Mouse (Mus musculus) C2C12 (cell line): ENCODE measurements around the gene Cmtr2. TPM values are rescaled to one million over a fixed set of nuclear protein-coding genes. Genes with fewer than 3 reads are reported as not detected.

ENCODE experiments used
- H3K27me3 ChIP-seq: one replicate; pipeline ENCODE4 v1.6.1; 2011; ENCODE audit not compliant: control insufficient read depth, insufficient read depth, insufficient read length
- H3K36me3 ChIP-seq: one replicate; pipeline ENCODE4 v1.6.1; 2011; ENCODE audit not compliant: control insufficient read depth, insufficient read depth
- H3K4me3 ChIP-seq: one replicate; pipeline ENCODE4 v1.5.1; 2011; ENCODE audit warnings: mild to moderate bottlenecking, control low read depth; ENCODE audit not compliant: poor library complexity, insufficient read depth, severe bottlenecking
- H3K79me2 ChIP-seq: one replicate; pipeline ENCODE4 v1.6.1; 2011; ENCODE audit not compliant: control insufficient read depth, insufficient read depth
- H3K79me3 ChIP-seq: one replicate; pipeline ENCODE4 v1.6.1; 2011; ENCODE audit warnings: low read depth, control low read depth
- H3ac ChIP-seq: one replicate; pipeline ENCODE3; 2011; ENCODE audit warnings: low read depth; ENCODE audit not compliant: control insufficient read depth, insufficient read length
- CEBPB ChIP-seq: IDR thresholded peaks from one replicate; pipeline ENCODE4 v1.6.1; 2011; ENCODE audit warnings: low read depth, mild to moderate bottlenecking, control low read depth, moderate library complexity
- CTCF ChIP-seq: IDR thresholded peaks from one replicate; pipeline ENCODE4 v1.5.1; 2011; ENCODE audit not compliant: control insufficient read depth, insufficient read depth, insufficient read length
- FOSL1 ChIP-seq: IDR thresholded peaks from one replicate; pipeline ENCODE4 v1.8.0; 2011; ENCODE audit warnings: mild to moderate bottlenecking, low read length; ENCODE audit not compliant: poor library complexity, insufficient read depth, severe bottlenecking
- MAX ChIP-seq: IDR thresholded peaks from one replicate; pipeline ENCODE4 v1.6.1; 2011; ENCODE audit warnings: mild to moderate bottlenecking, control low read depth
- MYOD1 ChIP-seq: IDR thresholded peaks from one replicate; pipeline ENCODE4 v1.6.1; 2011; ENCODE audit warnings: low read depth; ENCODE audit not compliant: control insufficient read depth, insufficient read length
- MYOG ChIP-seq: IDR thresholded peaks from one replicate; pipeline ENCODE4 v1.6.1; 2011; ENCODE audit not compliant: control insufficient read depth, insufficient read length; ENCODE audit errors: extremely low read depth
- USF1 ChIP-seq: IDR thresholded peaks from one replicate; pipeline ENCODE4 v1.6.1; 2011; ENCODE audit warnings: low read depth, mild to moderate bottlenecking, control low read depth, moderate library complexity
- polyA plus RNA-seq: library from polyadenylated mRNA; unstranded; fragments of >200 nt; fragmentation: generic; extraction: Trizol; gene quantifications from one replicate; pipeline ENCODE4 v1.2.1, GENCODE M21; 2012; ENCODE audit warnings: missing spikeins

Gene Cmtr2
- polyA plus RNA-seq, 1 experiment = 4.6 TPM

DNA sequence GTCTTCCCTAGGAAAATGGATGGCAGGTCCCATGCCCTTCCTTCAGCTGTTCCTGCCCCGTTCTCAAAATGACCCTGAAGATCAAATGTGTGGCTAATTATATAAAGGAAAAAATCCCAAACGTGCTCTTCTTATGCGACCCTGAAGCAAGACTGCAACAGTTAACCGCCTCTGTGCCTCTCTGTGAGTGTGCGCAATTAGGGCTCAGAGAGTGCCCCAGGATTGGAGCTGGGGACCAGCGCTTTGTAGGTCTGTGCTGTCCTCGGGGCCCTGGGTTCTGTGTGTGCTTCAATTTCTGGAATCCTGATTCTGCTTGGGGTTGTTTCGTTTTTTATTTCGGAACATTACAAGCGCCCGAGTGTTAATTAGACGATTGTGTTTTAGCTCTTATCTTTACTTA is 51.8 kb downstream of the Cmtr2 start:
- Histone ChIP-seq H3K79me2 (no peaks in the 10 kb centered on the region), H3K4me3 (no peak overlapping the region), H3K27me3 (peaks cover 21% of the 10 kb centered on the region), H3ac (no peak overlapping the region), H3K36me3 (no peaks in the 10 kb centered on the region), H3K79me3 (no peaks in the 10 kb centered on the region)
- TF ChIP-seq USF1 = no peak
- no peak for TF ChIP-seq MYOG
- no peak for TF ChIP-seq CTCF
- TF ChIP-seq FOSL1 = no peak
- no peak for TF ChIP-seq CEBPB
- TF ChIP-seq MAX = no peak
- TF ChIP-seq MYOD1 = no peak

DNA sequence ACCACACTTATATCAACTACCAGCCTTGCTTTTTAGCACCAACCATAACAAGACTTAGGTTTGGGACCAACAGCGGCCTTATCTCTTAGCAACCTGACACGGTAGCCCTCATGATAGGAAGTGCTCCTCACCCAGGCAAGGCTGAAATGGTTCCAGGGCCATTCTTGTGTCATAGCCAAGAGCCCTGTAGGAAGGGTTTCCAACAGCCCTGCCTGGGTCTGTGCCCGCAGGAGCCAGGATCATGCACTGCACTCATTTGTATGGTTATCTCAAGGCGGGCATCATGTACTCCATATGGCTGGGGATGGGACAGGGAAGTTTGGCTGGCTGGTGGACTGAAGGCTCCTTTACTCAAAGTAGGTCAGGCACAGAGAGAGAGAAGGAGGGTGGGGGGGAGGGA is 55.2 kb downstream of the Cmtr2 start:
- H3K27me3 ChIP-seq = peaks cover 29% of the 10 kb centered on the region
- H3ac ChIP-seq = no peak overlapping the region
- no peaks in the 10 kb centered on the region for H3K79me3 ChIP-seq
- no peak overlapping the region for H3K4me3 ChIP-seq
- H3K36me3 ChIP-seq = no peaks in the 10 kb centered on the region
- no peaks in the 10 kb centered on the region for H3K79me2 ChIP-seq
- no peak for TF ChIP-seq MYOD1
- TF ChIP-seq FOSL1 = no peak
- no peak for TF ChIP-seq USF1
- no peak for TF ChIP-seq CEBPB
- TF ChIP-seq MYOG = no peak
- no peak for TF ChIP-seq CTCF
- TF ChIP-seq MAX = no peak

DNA sequence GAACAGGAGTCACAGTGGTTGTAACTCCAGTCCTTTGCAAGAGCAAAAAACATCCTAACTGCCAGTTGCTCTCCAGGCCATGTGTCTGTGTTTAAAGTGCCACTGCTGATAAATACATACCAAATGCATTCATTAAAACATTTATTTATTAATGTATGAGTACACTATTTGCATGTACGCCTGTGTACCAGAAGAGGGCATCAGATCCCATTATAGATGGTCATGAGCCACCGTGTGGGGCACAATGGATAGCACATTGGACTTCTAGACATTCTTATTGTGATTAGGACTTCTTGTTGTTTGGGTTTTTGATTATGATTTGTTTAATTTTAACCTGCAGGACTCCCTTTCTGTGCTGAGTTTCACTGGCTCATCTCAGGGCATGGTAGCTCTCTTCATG is 57.9 kb downstream of the Cmtr2 start:
- no peaks in the 10 kb centered on the region for H3K79me2 ChIP-seq
- TF ChIP-seq MYOG (no peak), MYOD1 (no peak), CEBPB (no peak), FOSL1 (no peak), MAX (no peak), USF1 (no peak), CTCF (no peak)
- no peak overlapping the region for H3ac ChIP-seq
- H3K27me3 ChIP-seq = peaks cover 12% of the 10 kb centered on the region
- no peak overlapping the region for H3K4me3 ChIP-seq
- no peaks in the 10 kb centered on the region for H3K79me3 ChIP-seq
- no peaks in the 10 kb centered on the region for H3K36me3 ChIP-seq

Other genes starting within 250 kb of the Cmtr2 start
- not detected for gene Tat, start 225.2 kb upstream of the Cmtr2 start, polyA plus RNA-seq
- not detected for gene Chst4, start 175.9 kb upstream of the Cmtr2 start, polyA plus RNA-seq
- not detected for gene Zfp612, start 135.9 kb upstream of the Cmtr2 start, polyA plus RNA-seq
- not detected for gene Gm21964, start 114.5 kb upstream of the Cmtr2 start, polyA plus RNA-seq
- gene Gm17720, start 112.9 kb upstream of the Cmtr2 start, polyA plus RNA-seq = not detected
- not detected for gene Calb2, start 47.5 kb upstream of the Cmtr2 start, polyA plus RNA-seq
- gene Hydin, start 51.3 kb downstream of the Cmtr2 start, polyA plus RNA-seq = 0.01 TPM